Mouse (Mus musculus) cerebellum, postnatal 25 days (tissue): ENCODE measurements around the gene Mfsd12.
A peak's percentile ranks its signal among the peaks of the same experiment; 100 is the strongest.

Experiments
- DNase-seq, 2 experiments: peaks; one replicate each; pipeline ENCODE4 v3.0.0; 2021; ENCODE audit warnings: mixed read lengths in 2 of 2

The Mfsd12 gene

DNA sequence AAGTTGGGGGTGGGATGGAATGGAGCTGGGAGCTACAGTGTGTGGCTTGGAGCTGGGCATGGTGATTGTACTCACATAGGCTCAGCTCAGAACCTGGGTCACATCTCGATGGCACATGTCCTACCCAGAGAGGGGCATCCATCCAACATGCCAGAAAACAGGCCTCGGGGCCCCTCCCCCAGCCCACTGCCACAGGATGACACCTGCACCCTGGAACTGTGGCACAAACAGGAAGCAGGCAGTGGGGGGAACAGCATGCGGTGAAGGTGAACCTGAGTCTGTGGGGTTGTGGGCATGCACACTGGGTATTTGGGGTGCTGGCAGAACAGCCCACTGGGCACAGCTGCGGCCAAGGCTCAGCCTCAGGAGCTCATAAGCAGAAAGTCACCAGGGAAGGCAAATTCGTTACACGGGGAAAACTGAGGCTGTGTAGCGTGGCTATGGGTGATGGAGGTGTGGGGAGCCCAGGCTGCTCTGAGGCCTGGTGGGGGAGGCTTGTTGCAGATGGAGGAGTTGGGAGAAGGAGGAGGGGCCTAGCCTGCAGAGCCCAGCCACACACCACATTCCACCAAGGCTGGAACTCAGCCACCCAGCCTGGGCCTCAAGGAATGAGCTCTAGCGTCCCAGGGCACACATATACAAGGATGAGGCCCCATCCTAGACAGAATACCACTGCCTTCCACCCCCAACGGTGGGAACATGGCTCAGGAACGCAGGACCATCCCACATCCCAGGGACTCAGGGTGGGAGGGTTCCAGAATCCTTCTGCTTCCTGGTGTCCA, 27.9 kb upstream of the Mfsd12 start:
- no peak for DNase-seq

GRCm38 (mm10) chr10:81330007-81330406, 27.3 kb upstream of the Mfsd12 start:
- no peak for DNase-seq

- DNase-seq, result no peak
Measured at GRCm38 (mm10) chr10:81332277-81332676, 25.0 kb upstream of the Mfsd12 start.

DNA sequence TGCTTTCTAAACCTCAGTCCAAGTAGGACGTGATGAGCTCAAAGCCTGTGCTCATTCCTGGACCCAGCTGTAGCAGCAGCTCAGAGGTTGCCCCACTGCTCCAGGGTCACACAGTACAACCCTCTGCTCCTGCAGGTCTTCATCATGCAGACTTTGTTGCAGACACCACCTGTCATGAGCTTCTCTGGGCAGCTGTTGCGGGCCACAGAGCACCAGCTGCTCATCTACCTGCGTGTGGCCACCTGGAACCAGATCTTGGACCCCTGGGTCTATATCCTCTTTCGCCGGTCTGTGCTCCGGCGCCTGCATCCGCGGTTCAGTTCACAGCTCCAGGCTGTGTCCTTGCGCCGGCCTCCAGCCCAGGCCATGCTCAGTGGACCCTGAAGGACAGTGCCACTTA, 23.0 kb upstream of the Mfsd12 start:
- no peak for DNase-seq

DNA sequence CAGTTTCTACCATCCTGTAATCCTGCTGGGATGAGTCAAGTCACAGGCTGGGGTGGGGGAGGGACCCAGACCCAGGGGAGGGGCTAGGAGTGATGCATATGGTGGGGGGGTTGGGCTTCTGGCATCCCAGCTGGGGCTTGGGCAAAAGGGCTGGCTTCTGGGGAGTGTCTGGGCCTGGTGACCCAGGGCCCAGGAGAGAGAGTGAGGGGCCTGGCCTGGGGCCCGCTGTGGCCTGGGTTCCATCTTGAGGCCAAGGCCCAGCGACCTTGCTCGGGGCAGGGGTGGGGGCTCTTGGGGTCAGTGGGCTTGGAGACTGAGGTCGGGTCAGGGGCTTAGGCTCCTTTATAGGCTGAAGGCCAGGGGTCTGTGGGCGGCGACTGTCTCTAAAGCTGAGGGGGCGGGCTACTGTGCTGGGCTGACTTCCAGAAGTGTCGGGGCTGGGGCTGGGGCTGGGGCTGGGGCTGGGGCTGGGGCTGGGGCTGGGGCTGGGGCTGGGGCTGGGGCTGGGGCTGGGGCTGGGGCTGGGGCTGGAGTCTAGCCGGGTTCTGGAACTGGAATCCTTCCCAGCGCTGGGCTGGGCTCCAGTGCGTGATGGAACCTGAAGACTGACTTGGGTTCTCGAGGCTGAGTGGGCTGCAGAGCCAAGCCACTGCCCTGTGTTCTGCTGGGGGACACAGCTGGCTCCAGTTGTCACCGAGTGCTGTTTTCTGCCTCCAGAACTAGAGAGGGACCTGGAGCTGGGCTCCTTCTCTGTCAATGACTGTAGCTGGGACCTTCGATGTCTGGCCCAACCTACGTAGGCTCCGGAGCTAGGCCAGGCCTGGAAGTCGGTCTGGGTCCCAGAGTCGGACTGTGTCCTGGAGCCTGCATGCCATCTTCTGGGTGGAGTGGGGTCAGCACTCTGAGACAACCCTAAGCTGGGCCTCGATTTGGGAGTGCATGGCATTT, 21.6 kb upstream of the Mfsd12 start:
- no peak for DNase-seq

GRCm38 (mm10) chr10:81336558-81336957, 20.7 kb upstream of the Mfsd12 start:
- no peak for DNase-seq

DNA sequence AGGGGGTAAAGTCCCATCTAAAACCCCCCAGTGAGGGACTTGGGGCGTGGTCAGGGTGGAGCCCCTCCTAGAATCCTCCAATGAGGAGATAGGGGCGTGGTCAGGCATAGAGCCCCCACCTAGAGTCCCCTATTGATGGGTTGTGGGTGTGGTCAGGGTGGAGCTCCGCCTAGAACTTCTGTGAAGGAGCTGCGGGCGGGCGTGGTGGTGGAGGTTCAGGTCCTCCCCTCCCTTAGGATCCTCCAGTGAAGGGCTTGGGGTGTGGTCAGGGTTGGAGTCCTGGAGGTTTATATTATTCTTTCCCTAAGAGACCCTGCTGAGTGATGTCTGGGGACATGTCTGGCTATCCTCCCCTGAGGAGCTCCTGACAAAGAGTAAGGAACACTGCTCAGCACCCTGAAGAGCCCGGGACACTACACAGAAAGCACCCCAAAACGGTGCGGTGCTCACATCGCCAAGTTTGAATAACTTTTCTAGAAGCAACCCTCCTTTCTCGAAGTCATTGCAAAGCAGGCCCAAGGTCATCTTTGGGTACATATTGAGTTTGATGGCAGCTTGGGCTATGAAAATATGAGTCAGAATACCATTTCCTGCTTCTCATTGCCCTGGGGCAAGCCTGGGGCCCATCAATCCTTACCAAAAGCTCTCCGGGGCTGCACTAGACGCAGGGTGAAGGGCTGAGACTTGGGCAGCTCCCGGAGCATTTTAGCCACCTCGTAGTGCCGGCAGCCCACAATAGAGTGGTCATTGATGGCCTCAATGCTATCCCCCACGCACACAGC, 16.5 kb upstream of the Mfsd12 start:
- no peak for DNase-seq

DNA sequence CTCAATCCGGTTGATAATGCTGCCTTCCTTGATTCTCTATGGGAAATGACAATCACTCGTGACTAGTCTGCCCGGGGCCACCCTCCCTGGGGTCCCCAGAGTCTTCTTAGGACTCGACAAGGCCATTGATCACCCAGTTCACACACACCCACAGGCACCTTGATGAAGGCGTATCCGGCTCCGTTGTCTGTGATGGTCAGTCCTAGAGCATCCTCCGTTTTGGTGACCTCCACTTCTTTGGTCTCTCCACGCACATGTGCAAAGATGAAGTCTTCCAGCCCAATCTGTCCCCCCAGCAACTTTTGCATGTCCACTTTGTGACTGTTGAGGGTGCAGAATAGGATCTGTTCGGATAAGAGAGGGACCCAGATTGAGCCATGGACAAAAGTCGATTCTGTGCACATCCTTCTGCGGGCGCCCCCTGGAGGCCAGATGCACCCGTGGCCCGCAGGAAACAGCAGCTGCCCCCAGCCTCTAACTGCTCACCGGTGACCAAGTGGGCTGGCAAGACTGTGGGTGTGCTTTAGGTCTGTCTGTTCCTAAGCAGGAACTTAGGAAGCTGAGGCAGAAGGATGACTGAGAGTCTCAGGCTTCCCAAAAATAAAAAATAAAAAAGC, 15.8 kb upstream of the Mfsd12 start:
- DNase-seq, result peak; percentile 70 to 86

DNA sequence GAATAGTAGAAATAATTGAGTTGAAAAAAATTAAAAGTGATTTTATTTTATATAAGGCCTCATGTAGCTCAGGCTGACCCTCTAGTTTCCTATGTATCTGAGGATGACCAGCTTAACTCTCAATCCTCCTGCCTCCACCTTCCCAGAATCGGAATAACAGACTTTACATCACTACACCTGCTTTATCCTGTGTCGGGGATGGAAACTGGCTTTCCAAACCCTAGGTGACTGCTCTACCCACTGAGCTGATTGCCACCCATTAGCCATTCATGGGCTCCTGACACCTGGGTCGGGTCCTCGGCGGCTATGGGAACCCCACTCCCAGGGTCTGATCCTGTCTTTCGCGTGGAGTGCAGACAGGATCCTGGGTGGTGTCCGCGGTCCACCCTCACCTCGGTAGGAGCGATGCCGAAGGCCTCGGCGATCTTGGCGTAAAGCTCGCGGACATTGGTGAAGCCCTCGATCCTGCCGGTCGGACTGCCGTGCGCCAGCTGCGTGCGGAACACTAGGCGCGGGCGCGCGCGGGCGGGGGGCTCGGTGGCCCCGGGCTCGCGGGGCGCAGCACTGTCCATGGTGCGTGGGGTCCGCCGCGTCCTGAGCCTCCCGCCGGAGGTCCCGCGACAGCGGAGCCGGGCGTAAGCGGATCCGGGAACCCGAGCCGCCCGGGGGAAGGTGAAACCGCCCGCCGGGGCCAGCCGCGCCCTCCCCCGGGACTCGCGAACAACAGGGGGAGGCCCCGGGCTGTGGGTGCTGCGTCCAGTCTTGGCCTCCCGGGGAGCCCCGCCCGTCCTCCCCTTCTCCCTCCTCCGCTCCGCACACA, 14.4 kb upstream of the Mfsd12 start, which contains the start of gene Gipc3:
TSS of gene Gipc3 (minus strand) at position 581 of the 820 bp plus-strand sequence.
- no peak for DNase-seq

DNA sequence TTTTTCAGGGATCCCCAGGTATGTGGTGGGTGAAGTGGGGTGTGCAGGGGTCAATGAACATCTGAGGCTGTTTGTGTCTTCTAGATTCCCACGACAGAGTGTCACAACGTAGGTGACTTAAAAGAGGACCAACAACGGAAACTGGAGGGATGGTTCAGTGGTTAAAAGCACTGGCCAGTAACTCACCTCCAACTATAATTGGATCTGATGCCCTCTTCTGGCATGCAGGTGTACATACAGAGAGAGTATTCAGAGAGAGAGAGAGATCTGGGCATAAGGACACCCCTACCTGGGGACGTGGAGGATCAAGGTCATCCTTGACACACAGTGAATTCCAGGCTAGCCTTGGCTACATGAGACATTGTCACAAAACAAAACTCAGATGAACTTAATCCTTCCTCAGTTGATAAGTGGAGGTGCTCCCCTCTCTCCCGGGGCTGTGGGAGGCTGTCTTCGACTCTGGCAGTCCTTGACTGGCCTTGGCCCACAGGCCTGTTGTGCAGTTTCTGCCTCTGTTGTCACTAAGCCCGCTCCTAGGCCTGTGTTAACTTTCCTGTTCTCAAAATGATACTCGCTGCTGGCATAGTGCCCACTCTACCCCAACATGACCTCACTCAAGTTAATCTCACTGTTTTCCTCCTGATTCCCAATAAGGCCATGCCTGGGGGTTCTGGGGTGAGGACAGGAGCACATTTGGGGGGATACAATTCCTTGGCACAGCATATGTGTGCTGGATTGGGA, 12.7 kb upstream of the Mfsd12 start:
- DNase-seq, result no peak

DNA sequence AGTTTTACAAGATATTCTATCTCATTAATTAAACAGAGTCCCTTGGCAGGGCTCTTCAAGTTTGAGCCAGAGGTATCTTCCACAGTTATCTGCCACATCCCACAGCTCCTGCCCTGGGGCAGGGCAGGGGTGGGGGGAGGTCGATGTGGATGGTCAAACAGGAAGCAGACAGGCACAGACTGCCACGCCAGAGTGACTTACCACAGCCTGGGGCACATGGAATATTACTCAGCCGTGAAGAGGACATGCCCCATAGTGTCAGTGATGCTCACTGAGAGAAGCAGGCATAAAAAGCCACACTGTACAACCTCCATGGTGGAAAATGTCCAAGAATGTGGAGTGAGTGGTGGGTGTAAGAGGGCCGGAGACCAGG, 12.1 kb upstream of the Mfsd12 start:
- no peak for DNase-seq

DNA sequence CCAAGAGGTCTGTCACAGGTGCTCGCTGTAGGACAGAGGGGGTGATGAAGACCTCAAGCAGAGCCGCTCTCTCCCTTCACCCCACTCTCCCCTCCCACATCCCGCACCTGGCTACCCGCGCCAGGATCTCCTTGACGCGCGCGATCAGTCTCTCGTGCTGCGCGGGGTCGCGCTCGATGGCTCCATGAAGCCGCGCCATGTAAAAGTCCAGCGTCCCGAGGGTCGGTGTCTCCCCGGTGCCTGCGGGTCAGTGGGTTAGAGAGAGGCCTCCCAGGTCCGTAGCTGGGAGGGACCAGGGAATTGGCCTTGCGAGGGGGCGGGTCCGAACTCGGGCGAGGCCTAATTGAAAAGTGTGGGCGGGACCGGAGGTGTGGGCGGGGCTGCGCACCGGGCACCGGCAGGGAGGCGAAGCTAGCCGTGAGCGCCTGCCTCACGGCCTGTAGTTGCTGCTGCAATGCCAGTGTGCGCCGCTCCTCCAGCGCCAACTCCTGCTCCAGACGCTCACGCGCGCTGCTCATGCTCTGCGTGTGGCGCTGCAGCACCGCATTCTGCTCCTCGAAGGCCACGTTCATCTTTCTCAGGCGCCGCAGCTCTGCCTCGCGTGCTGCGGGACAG, 10.7 kb upstream of the Mfsd12 start:
- peak in 1 of 2 experiments; percentile 64 for DNase-seq

DNA sequence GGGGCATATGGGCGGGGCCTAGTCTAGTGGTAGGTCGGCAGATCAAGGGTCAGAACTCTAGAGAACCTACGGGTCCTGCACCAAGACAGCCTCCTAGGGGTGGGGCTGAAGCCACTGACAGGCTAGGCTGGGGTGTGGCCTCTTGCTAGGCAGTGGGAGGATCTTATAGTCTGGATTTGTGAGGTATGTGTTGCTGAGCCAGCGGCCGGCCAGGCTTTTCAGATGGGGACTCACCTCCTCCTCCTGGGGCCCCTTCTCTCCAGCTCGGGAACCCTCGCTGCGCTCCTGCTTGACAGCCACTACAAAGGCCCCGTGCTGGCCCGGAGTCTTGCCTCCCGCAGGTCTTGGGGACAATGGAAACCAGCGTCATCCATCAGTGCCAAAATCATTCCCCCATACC, 8.1 kb upstream of the Mfsd12 start:
- no peak for DNase-seq

DNA sequence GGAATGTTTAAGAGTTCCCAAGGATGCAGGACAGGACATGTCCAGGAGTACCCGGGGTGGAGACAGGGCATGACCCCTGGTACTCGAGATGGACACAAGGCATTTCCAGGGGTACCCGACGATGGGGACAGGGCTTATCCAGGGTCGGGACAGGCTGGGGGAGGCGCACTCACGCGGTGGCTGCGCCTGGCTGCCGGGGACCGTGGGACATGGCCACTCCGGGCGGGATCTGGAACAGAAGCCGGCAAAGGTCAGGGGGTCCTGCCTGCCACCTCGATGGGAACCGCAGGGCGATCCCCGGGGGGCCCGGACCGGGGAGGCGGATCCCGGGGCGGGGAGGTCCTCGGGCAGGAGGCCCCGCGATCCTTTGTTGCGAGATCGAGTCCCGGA, 7.3 kb upstream of the Mfsd12 start:
- no peak for DNase-seq

DNA sequence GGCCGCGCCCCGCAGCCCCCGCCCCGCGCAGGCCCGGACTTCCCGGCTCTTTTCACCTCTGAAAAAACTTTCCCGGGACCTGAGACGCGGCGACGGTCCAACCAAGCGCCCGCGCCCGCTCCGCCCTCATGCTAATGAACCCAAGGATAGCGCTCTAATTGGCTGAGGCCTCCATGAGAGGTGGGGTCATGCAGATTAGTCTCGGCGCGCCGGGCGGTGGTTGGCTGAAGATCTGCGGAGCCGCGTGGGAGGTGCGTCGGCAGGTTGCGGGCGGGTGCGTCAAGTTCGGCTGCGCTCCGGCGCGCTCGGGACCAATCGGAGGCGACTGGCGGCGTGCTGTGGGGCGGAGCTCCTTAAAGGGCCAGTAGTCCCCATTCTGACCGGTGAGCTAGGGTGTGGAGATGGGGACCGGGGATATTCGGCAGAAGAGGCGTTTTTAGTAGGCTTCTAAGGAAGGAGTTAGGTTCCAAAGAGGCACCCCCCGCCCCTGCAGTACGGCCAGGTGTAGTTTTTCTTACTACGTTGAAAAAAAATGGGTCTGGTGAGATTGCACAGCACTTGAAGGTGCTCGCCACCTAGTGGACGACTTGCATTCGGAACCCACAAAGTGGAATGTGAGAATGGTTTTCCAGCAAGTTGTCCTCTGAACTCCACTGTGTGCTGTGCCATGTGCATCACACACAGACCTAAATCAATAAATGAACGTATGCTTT, 6.8 kb upstream of the Mfsd12 start, which contains the start of gene Hmg20b:
TSS of gene Hmg20b (minus strand) at position 130 of the 713 bp plus-strand sequence.
- peak; percentile 100 for DNase-seq

DNA sequence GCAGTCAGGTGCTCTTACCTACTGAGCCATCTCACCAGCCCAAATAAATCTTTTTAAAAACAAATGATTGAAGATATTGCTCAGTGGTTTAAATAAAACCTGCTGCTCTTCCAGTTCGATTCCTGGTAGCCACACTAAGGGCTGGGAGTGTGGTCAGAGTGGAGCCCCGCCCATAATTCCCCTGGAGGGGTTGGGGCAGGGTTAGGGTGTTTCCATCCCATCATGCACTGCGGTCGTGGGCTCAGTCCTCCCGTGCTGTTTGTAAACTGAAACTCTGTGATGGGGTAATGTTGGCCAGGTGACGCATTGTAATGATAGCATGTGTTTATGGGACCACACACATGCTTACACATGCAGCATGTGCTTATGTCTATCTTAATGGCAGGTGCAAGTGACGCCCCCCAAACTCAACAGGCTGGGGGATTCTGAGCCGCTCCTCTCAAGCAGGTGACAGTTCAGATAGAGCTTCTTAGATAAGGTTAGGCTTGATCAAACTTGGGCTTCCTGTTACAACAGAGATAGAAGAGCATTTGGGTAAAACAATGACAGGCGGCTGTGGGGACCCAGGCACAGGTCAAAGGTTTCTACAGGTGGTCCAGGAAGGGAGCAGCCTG, 5.5 kb upstream of the Mfsd12 start:
- DNase-seq, result no peak

GRCm38 (mm10) chr10:81354738-81355477, 2.4 kb upstream of the Mfsd12 start:
- DNase-seq, result no peak

- DNase-seq, result no peak
Measured at GRCm38 (mm10) chr10:81355533-81355932, 1.8 kb upstream of the Mfsd12 start.
